Mouse (Mus musculus) right cerebral cortex, adult 18-20 months (tissue): ENCODE measurements at regions not wholly inside any gene's neighbourhood (a gene's known extent, or its start where the extent isn't known, plus 50 kb on each side); places are given as distances from the start of the nearest gene placed in this dataset.
A peak's percentile ranks its signal among the peaks of the same experiment; 100 is the strongest.
"Not testable (repeated sequence)": the region's sequence is repeated elsewhere in the genome, so short reads cannot be mapped to it uniquely, and the experiment has no call there.

Source experiments
- DNase-seq: peaks from one replicate; pipeline ENCODE4 v3.0.0; 2022; ENCODE audit warnings: mixed read lengths

- no peak for DNase-seq
These were observed 96.5 kb upstream of the Map3k1 start for GRCm38 (mm10) chr13:111905213-111905701.

- no peak for DNase-seq
These were observed 102.3 kb upstream of the Map3k1 start for GRCm38 (mm10) chr13:111911071-111911470.

GRCm38 (mm10) chr13:111911661-111912312 is 103.0 kb upstream of the Map3k1 start:
- DNase-seq, result no peak

- no peak for DNase-seq
These were observed 105.6 kb upstream of the Map3k1 start for GRCm38 (mm10) chr13:111914348-111914913.

- DNase-seq, result not testable (repeated sequence)
These were observed 110.6 kb upstream of the Map3k1 start for GRCm38 (mm10) chr13:111919417-111919816.

- DNase-seq, result no peak
These were observed 111.7 kb upstream of the Map3k1 start for GRCm38 (mm10) chr13:111920534-111920933.

- no peak for DNase-seq
These were observed 112.6 kb upstream of the Map3k1 start for GRCm38 (mm10) chr13:111921142-111922035.

- no peak for DNase-seq
These were observed 116.6 kb upstream of the Map3k1 start for GRCm38 (mm10) chr13:111925349-111925748.

- DNase-seq, result no peak
These were observed 118.0 kb upstream of the Map3k1 start for GRCm38 (mm10) chr13:111926801-111927200.

GRCm38 (mm10) chr13:111927489-111927888 is 118.7 kb upstream of the Map3k1 start:
- no peak for DNase-seq

- DNase-seq, result no peak
These were observed 120.1 kb upstream of the Map3k1 start for GRCm38 (mm10) chr13:111928636-111929544.

- no peak for DNase-seq
These were observed 121.1 kb upstream of the Map3k1 start for GRCm38 (mm10) chr13:111929908-111930307.

- DNase-seq, result no peak
These were observed 123.7 kb upstream of the Map3k1 start for GRCm38 (mm10) chr13:111932464-111932863.

- no peak for DNase-seq
These were observed 124.9 kb upstream of the Map3k1 start for GRCm38 (mm10) chr13:111933526-111934240.

- no peak for DNase-seq
These were observed 126.9 kb upstream of the Map3k1 start for GRCm38 (mm10) chr13:111935721-111936080.

- peak; percentile 9 for DNase-seq
These were observed 127.5 kb upstream of the Map3k1 start for GRCm38 (mm10) chr13:111936081-111936857.

GRCm38 (mm10) chr13:111936983-111937382 is 128.2 kb upstream of the Map3k1 start:
- DNase-seq, result no peak

GRCm38 (mm10) chr13:111938896-111939422 is 130.2 kb upstream of the Map3k1 start:
- no peak for DNase-seq

GRCm38 (mm10) chr13:111939534-111940115 is 130.8 kb upstream of the Map3k1 start:
- DNase-seq, result no peak

GRCm38 (mm10) chr13:111940275-111940674 is 131.5 kb upstream of the Map3k1 start:
- DNase-seq, result no peak
